Mouse (Mus musculus): ENCODE measurements at regions not wholly inside any gene's neighbourhood (a gene's known extent, or its start where the extent isn't known, plus 50 kb on each side); places are given as distances from the start of the nearest gene placed in this dataset.

DNA sequence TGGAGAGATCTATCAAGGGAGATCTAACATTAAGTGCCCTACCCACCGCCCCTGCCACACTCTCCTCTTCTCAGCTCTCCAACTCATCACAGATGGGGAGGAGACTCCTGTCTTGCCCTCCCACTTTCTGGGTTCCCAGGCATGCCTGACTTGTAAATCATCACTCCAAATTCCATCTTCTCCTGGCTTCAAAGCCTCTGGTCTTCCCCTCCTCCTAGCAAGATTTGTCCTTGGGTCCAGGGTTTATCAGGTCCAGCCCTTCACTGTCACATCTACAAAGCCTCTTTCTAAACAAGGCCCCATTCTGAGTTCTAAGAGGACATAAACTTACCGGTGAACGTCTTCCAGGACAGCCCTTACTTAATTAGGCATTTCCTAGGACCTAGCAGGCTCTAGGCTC lies 73.3 kb upstream of the Col5a1 start:
- DNase-seq (ENCODE audit: low spot score), result no peak

- DNase-seq (ENCODE audit: low spot score), result peak; percentile 50
Measured at GRCm38 (mm10) chr2:27813370-27813769, 72.9 kb upstream of the Col5a1 start.

DNA sequence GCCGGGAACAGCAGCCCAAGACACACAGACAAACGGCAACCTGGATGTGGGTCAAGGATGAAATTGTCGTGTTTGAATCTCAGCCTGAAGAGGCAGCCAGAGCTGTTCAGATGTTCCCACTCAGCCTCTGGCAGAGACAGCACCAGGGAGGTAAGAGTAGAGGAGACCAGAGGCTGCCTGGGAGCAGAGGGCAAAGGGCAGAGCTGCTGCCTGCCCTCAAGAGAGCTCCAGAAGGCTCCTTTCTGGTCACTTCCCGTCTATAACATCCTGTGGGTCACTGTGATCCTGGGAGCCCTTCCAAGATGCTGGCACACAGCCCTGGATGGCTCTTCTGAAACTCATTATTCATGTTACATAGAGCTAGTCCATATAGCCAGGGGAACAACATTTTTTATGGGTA lies 67.6 kb upstream of the Col5a1 start:
- peak; percentile 14 for DNase-seq (ENCODE audit: low spot score)

- no peak for DNase-seq (ENCODE audit: low spot score)
Measured at GRCm38 (mm10) chr2:27826826-27827225, 59.4 kb upstream of the Col5a1 start.

- no peak for DNase-seq (ENCODE audit: low spot score)
Measured at GRCm38 (mm10) chr2:27827582-27827981, 58.6 kb upstream of the Col5a1 start.

GRCm38 (mm10) chr2:27828237-27828636 lies 58.0 kb upstream of the Col5a1 start:
- DNase-seq (ENCODE audit: low spot score), result no peak

GRCm38 (mm10) chr2:27829551-27829950 lies 56.7 kb upstream of the Col5a1 start:
- no peak for DNase-seq (ENCODE audit: low spot score)

DNA sequence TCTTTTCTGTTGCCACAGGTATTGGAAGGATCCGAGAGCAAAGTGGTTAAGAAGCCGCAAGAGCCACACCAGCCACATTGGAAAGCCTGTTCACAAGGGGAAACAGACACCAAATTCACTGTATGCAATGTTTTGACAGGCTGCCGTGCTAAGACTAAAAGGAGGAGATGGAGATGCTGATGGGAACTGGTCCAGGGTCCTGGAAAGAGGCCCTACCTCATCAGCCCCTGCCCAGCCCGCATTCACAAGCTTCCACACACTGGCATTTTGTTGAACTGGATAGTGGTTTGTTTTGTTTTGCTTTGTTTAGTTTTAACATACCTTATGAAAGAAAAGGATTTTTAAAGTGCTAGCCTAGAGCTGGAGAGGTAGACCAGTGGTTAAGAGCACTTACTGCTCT lies 51.3 kb upstream of the Col5a1 start:
- DNase-seq (ENCODE audit: low spot score), result no peak

- DNase-seq (ENCODE audit: low spot score), result no peak
Measured at GRCm38 (mm10) chr2:27835758-27836460, 50.3 kb upstream of the Col5a1 start.
